Mouse (Mus musculus): ENCODE measurements at regions not wholly inside any gene's neighbourhood (a gene's known extent, or its start where the extent isn't known, plus 50 kb on each side); places are given as distances from the start of the nearest gene placed in this dataset.

DNA sequence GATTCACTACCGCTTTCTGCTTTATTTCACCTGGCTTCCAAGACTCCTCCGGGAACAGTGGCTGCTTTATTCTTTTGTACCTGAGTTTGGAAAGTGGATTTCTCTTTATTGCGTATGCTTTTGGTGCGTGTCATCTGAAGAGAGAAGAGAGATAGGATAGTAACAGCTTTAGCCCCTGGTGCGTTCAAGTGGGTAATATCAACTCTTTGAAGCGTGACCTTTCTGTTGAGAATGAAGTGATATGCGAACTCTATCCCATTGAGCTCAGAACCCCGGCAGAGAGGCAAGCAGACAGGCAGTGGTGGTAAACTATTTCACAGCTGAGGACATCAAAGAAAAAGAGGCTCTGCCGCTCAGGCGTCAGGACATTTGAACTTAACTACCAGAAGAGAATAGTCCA lies 72.7 kb upstream of the Phactr1 start:
- TF ChIP-seq CTCF (IDR thresholded peaks at IDR 0.05; ENCODE audit: insufficient read depth, low read length): no peak
- TF ChIP-seq POLR2A (IDR thresholded peaks at IDR 0.05; ENCODE audit: borderline replicate concordance, extremely low read depth, low read depth, low read length): no peak

Measured in lung, adult 2 months (tissue).